Mouse (Mus musculus): ENCODE data around the gene Dyrk1a. TPM values are rescaled to one million over a fixed set of nuclear protein-coding genes. Genes with fewer than 3 reads are reported as not detected.

The Dyrk1a gene
- polyA plus RNA-seq, 1 experiment: 52.1 TPM

- TF ChIP-seq POLR2A (IDR thresholded peaks at IDR 0.05; ENCODE audit: insufficient read depth, low read length): no peak
- TF ChIP-seq EP300 (IDR thresholded peaks at IDR 0.05; ENCODE audit: insufficient read depth, low read depth, low read length): no peak
- no peak for TF ChIP-seq CTCF (IDR thresholded peaks at IDR 0.05; ENCODE audit: low read depth, low read length)
- Histone ChIP-seq H3K27ac (ENCODE audit: insufficient read depth, low read length) (no peak overlapping the region), H3K4me3 (ENCODE audit: low read depth, low read length) (no peak overlapping the region), H3K9me3 (replicated peaks; ENCODE audit: control insufficient read depth, insufficient read depth, low read length, poor library complexity, severe bottlenecking) (peaks cover 3% of the 10 kb centered on the region; the same call in 1 of the 2 replicates), H3K4me1 (ENCODE audit: control insufficient read depth, insufficient read depth, low read length) (no peaks in the 10 kb centered on the region), H3K27me3 (ENCODE audit: control insufficient read depth, insufficient read depth, low read length, poor library complexity, severe bottlenecking) (no peaks in the 10 kb centered on the region), H3K36me3 (ENCODE audit: control insufficient read depth, insufficient read depth, low read length, poor library complexity, severe bottlenecking) (no peaks in the 10 kb centered on the region), H3K9ac (ENCODE audit: low read depth, poor library complexity, severe bottlenecking) (no peak overlapping the region)
These were observed 149.7 kb downstream of the Dyrk1a start for GRCm38 (mm10) chr16:94719488-94719887.

GRCm38 (mm10) chr16:94720476-94721153, 150.8 kb downstream of the Dyrk1a start:
- H3K9ac ChIP-seq (ENCODE audit: low read depth, poor library complexity, severe bottlenecking): no peak overlapping the region
- H3K4me3 ChIP-seq (ENCODE audit: low read depth, low read length): no peak overlapping the region
- H3K27me3 ChIP-seq (ENCODE audit: control insufficient read depth, insufficient read depth, low read length, poor library complexity, severe bottlenecking): no peaks in the 10 kb centered on the region
- no peaks in the 10 kb centered on the region for H3K4me1 ChIP-seq (ENCODE audit: control insufficient read depth, insufficient read depth, low read length)
- no peaks in the 10 kb centered on the region for H3K36me3 ChIP-seq (ENCODE audit: control insufficient read depth, insufficient read depth, low read length, poor library complexity, severe bottlenecking)
- no peak overlapping the region for H3K27ac ChIP-seq (ENCODE audit: insufficient read depth, low read length)
- TF ChIP-seq CTCF (IDR thresholded peaks at IDR 0.05; ENCODE audit: low read depth, low read length) (no peak), POLR2A (IDR thresholded peaks at IDR 0.05; ENCODE audit: insufficient read depth, low read length) (no peak), EP300 (IDR thresholded peaks at IDR 0.05; ENCODE audit: insufficient read depth, low read depth, low read length) (no peak)
- H3K9me3 ChIP-seq (replicated peaks; ENCODE audit: control insufficient read depth, insufficient read depth, low read length, poor library complexity, severe bottlenecking): peaks cover 3% of the 10 kb centered on the region; the same call in 1 of the 2 replicates

- no peak for TF ChIP-seq CTCF (IDR thresholded peaks at IDR 0.05; ENCODE audit: low read depth, low read length)
- no peak for TF ChIP-seq POLR2A (IDR thresholded peaks at IDR 0.05; ENCODE audit: insufficient read depth, low read length)
- Histone ChIP-seq H3K9ac (ENCODE audit: low read depth, poor library complexity, severe bottlenecking) (no peak overlapping the region), H3K4me3 (ENCODE audit: low read depth, low read length) (no peak overlapping the region), H3K36me3 (ENCODE audit: control insufficient read depth, insufficient read depth, low read length, poor library complexity, severe bottlenecking) (no peaks in the 10 kb centered on the region), H3K27ac (ENCODE audit: insufficient read depth, low read length) (no peak overlapping the region), H3K27me3 (ENCODE audit: control insufficient read depth, insufficient read depth, low read length, poor library complexity, severe bottlenecking) (no peaks in the 10 kb centered on the region), H3K4me1 (ENCODE audit: control insufficient read depth, insufficient read depth, low read length) (no peaks in the 10 kb centered on the region), H3K9me3 (replicated peaks; ENCODE audit: control insufficient read depth, insufficient read depth, low read length, poor library complexity, severe bottlenecking) (no peaks in the 10 kb centered on the region; the same call in 1 of the 2 replicates)
These were observed 151.8 kb downstream of the Dyrk1a start for GRCm38 (mm10) chr16:94721549-94722006.

GRCm38 (mm10) chr16:94722936-94723335, 153.1 kb downstream of the Dyrk1a start:
- no peaks in the 10 kb centered on the region for H3K36me3 ChIP-seq (ENCODE audit: control insufficient read depth, insufficient read depth, low read length, poor library complexity, severe bottlenecking)
- no peaks in the 10 kb centered on the region for H3K27me3 ChIP-seq (ENCODE audit: control insufficient read depth, insufficient read depth, low read length, poor library complexity, severe bottlenecking)
- H3K4me3 ChIP-seq (ENCODE audit: low read depth, low read length): 0 out of 2 replicates have a peak overlapping the region, but pooled peaks have one; percentile 5
- no peak overlapping the region for H3K9ac ChIP-seq (ENCODE audit: low read depth, poor library complexity, severe bottlenecking)
- H3K9me3 ChIP-seq (replicated peaks; ENCODE audit: control insufficient read depth, insufficient read depth, low read length, poor library complexity, severe bottlenecking): no peaks in the 10 kb centered on the region
- H3K4me1 ChIP-seq (ENCODE audit: control insufficient read depth, insufficient read depth, low read length): no peaks in the 10 kb centered on the region
- TF ChIP-seq EP300 (IDR thresholded peaks at IDR 0.05; ENCODE audit: insufficient read depth, low read depth, low read length) (no peak), POLR2A (IDR thresholded peaks at IDR 0.05; ENCODE audit: insufficient read depth, low read length) (no peak), CTCF (IDR thresholded peaks at IDR 0.05; ENCODE audit: low read depth, low read length) (no peak)
- no peak overlapping the region for H3K27ac ChIP-seq (ENCODE audit: insufficient read depth, low read length)

- no peaks in the 10 kb centered on the region for H3K9me3 ChIP-seq (replicated peaks; ENCODE audit: control insufficient read depth, insufficient read depth, low read length, poor library complexity, severe bottlenecking)
- peak overlapping the region; percentile 75 for H3K27ac ChIP-seq (ENCODE audit: insufficient read depth, low read length)
- H3K9ac ChIP-seq (ENCODE audit: low read depth, poor library complexity, severe bottlenecking): peak overlapping the region; percentile 56
- no peaks in the 10 kb centered on the region for H3K4me1 ChIP-seq (ENCODE audit: control insufficient read depth, insufficient read depth, low read length)
- TF ChIP-seq EP300 (IDR thresholded peaks at IDR 0.05; ENCODE audit: insufficient read depth, low read depth, low read length): 0 out of 2 replicates have a peak, but pooled peaks have one; percentile 44
- TF ChIP-seq CTCF (IDR thresholded peaks at IDR 0.05; ENCODE audit: low read depth, low read length): no peak
- no peaks in the 10 kb centered on the region for H3K27me3 ChIP-seq (ENCODE audit: control insufficient read depth, insufficient read depth, low read length, poor library complexity, severe bottlenecking)
- H3K36me3 ChIP-seq (ENCODE audit: control insufficient read depth, insufficient read depth, low read length, poor library complexity, severe bottlenecking): no peaks in the 10 kb centered on the region
- H3K4me3 ChIP-seq (ENCODE audit: low read depth, low read length): peak overlapping the region; percentile 59
These were observed 154.3 kb downstream of the Dyrk1a start for GRCm38 (mm10) chr16:94724061-94724596.

GRCm38 (mm10) chr16:94724747-94725211, 155.0 kb downstream of the Dyrk1a start:
- Histone ChIP-seq H3K4me1 (ENCODE audit: control insufficient read depth, insufficient read depth, low read length) (no peaks in the 10 kb centered on the region), H3K9ac (ENCODE audit: low read depth, poor library complexity, severe bottlenecking) (peak overlapping the region; percentile 56), H3K4me3 (ENCODE audit: low read depth, low read length) (peak overlapping the region; percentile 59), H3K27ac (ENCODE audit: insufficient read depth, low read length) (peak overlapping the region; percentile 75), H3K36me3 (ENCODE audit: control insufficient read depth, insufficient read depth, low read length, poor library complexity, severe bottlenecking) (no peaks in the 10 kb centered on the region), H3K27me3 (ENCODE audit: control insufficient read depth, insufficient read depth, low read length, poor library complexity, severe bottlenecking) (no peaks in the 10 kb centered on the region), H3K9me3 (replicated peaks; ENCODE audit: control insufficient read depth, insufficient read depth, low read length, poor library complexity, severe bottlenecking) (no peaks in the 10 kb centered on the region)
- no peak for TF ChIP-seq EP300 (IDR thresholded peaks at IDR 0.05; ENCODE audit: insufficient read depth, low read depth, low read length)
- no peak for TF ChIP-seq CTCF (IDR thresholded peaks at IDR 0.05; ENCODE audit: low read depth, low read length)
- no peak for TF ChIP-seq POLR2A (IDR thresholded peaks at IDR 0.05; ENCODE audit: insufficient read depth, low read length)

All from ES-Bruce4 (cell line).